Mouse (Mus musculus): ENCODE measurements around the gene Tcaim. TPM values are rescaled to one million over a fixed set of nuclear protein-coding genes. Genes with fewer than 3 reads are reported as not detected.

Gene Tcaim
- polyA plus RNA-seq, 1 experiment, result 16.8 TPM

DNA sequence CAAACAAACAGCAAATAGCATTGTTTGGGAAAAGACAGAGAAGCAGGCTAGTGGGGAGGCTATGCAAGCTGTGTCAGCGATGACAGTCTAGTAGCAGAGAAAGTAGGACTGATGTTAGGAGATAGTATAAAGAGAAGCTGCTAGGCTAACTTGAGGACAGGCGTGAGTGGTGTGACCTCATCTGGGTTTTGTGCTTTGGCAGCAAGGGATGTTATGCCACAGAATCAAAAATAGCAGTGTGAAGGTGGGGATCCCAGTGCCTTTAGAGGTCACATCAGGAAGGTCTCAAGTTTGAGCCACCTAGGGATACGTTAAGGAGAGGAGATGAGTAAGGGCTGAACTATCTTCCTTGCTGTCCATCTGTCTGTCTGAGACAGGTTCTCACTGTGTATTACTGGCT, 4.9 kb downstream of the Tcaim start:
- WGBS, result 95% methylated on average over 3 of the region's 3 CpGs
- no peak for DNase-seq
- H3K4me1 ChIP-seq (ENCODE audit: control insufficient read depth, insufficient read depth, low read length), result peaks cover 16% of the 10 kb centered on the region
- TF ChIP-seq POLR2A (IDR thresholded peaks at IDR 0.05; ENCODE audit: low read depth, low read length) (no peak), CTCF (conservative IDR thresholded peaks at IDR 0.05; ENCODE audit: insufficient read depth, insufficient read length, low read depth, low read length) (no peak)
- no peaks in the 10 kb centered on the region; the same call in none of the 2 replicates for H3K36me3 ChIP-seq (ENCODE audit: control insufficient read depth, insufficient read depth, low read length)
- H3K27ac ChIP-seq (ENCODE audit: insufficient read depth, low read depth, low read length), result no peak overlapping the region
- H3K27me3 ChIP-seq (replicated peaks; ENCODE audit: control insufficient read depth, insufficient read depth, low read length), result no peaks in the 10 kb centered on the region
- H3K4me3 ChIP-seq (ENCODE audit: insufficient read depth, low read depth, low read length), result no peak overlapping the region

GRCm38 (mm10) chr9:122812386-122812785, 7.0 kb downstream of the Tcaim start:
- Histone ChIP-seq H3K27ac (ENCODE audit: insufficient read depth, low read depth, low read length) (no peak overlapping the region), H3K27me3 (replicated peaks; ENCODE audit: control insufficient read depth, insufficient read depth, low read length) (no peaks in the 10 kb centered on the region), H3K4me3 (ENCODE audit: insufficient read depth, low read depth, low read length) (no peak overlapping the region), H3K4me1 (ENCODE audit: control insufficient read depth, insufficient read depth, low read length) (peaks cover 13% of the 10 kb centered on the region), H3K36me3 (ENCODE audit: control insufficient read depth, insufficient read depth, low read length) (peaks cover 4% of the 10 kb centered on the region)
- TF ChIP-seq POLR2A (IDR thresholded peaks at IDR 0.05; ENCODE audit: low read depth, low read length) (no peak), CTCF (conservative IDR thresholded peaks at IDR 0.05; ENCODE audit: insufficient read depth, insufficient read length, low read depth, low read length) (no peak)
- 84% methylated on average over 5 of the region's 5 CpGs for WGBS
- DNase-seq, result no peak

GRCm38 (mm10) chr9:122814775-122815174, 9.4 kb downstream of the Tcaim start:
- peaks cover 8% of the 10 kb centered on the region; the same call in 1 of the 2 replicates for H3K36me3 ChIP-seq (ENCODE audit: control insufficient read depth, insufficient read depth, low read length)
- peaks cover 9% of the 10 kb centered on the region for H3K4me1 ChIP-seq (ENCODE audit: control insufficient read depth, insufficient read depth, low read length)
- no peaks in the 10 kb centered on the region for H3K27me3 ChIP-seq (replicated peaks; ENCODE audit: control insufficient read depth, insufficient read depth, low read length)
- TF ChIP-seq POLR2A (IDR thresholded peaks at IDR 0.05; ENCODE audit: low read depth, low read length), result no peak
- peak; percentile 10; the same call in 1 of the 2 replicates for TF ChIP-seq CTCF (conservative IDR thresholded peaks at IDR 0.05; ENCODE audit: insufficient read depth, insufficient read length, low read depth, low read length)
- 67% methylated on average over 2 of the region's 2 CpGs for WGBS
- H3K4me3 ChIP-seq (ENCODE audit: insufficient read depth, low read depth, low read length), result no peak overlapping the region
- no peak for DNase-seq
- H3K27ac ChIP-seq (ENCODE audit: insufficient read depth, low read depth, low read length), result peak overlapping the region; percentile 72

GRCm38 (mm10) chr9:122815239-122815851, 10.0 kb downstream of the Tcaim start:
- peaks cover 9% of the 10 kb centered on the region for H3K4me1 ChIP-seq (ENCODE audit: control insufficient read depth, insufficient read depth, low read length)
- peak overlapping the region; percentile 76 for H3K27ac ChIP-seq (ENCODE audit: insufficient read depth, low read depth, low read length)

GRCm38 (mm10) chr9:122823374-122824017, 18.2 kb downstream of the Tcaim start:
- Histone ChIP-seq H3K4me1 (ENCODE audit: control insufficient read depth, insufficient read depth, low read length) (no peaks in the 10 kb centered on the region), H3K27me3 (replicated peaks; ENCODE audit: control insufficient read depth, insufficient read depth, low read length) (no peaks in the 10 kb centered on the region), H3K36me3 (ENCODE audit: control insufficient read depth, insufficient read depth, low read length) (peaks cover 12% of the 10 kb centered on the region), H3K4me3 (ENCODE audit: insufficient read depth, low read depth, low read length) (no peak overlapping the region), H3K27ac (ENCODE audit: insufficient read depth, low read depth, low read length) (no peak overlapping the region)
- 96% methylated on average over 5 of the region's 5 CpGs for WGBS
- no peak for TF ChIP-seq POLR2A (IDR thresholded peaks at IDR 0.05; ENCODE audit: low read depth, low read length)
- no peak for TF ChIP-seq CTCF (conservative IDR thresholded peaks at IDR 0.05; ENCODE audit: insufficient read depth, insufficient read length, low read depth, low read length)
- no peak for DNase-seq

More at GRCm38 (mm10) chr9:122815239-122815851, 10.0 kb downstream of the Tcaim start:
- Histone ChIP-seq H3K27me3 (replicated peaks; ENCODE audit: control insufficient read depth, insufficient read depth, low read length) (no peaks in the 10 kb centered on the region), H3K36me3 (ENCODE audit: control insufficient read depth, insufficient read depth, low read length) (peaks cover 8% of the 10 kb centered on the region; the same call in 1 of the 2 replicates), H3K4me3 (ENCODE audit: insufficient read depth, low read depth, low read length) (0 out of 2 replicates have a peak overlapping the region, but pooled peaks have one; percentile 3)
- DNase-seq, result peak; percentile 73
- no peak for TF ChIP-seq CTCF (conservative IDR thresholded peaks at IDR 0.05; ENCODE audit: insufficient read depth, insufficient read length, low read depth, low read length)
- 51% methylated on average over 4 of the region's 4 CpGs for WGBS

- TF ChIP-seq POLR2A (IDR thresholded peaks at IDR 0.05; ENCODE audit: low read depth, low read length) (no peak), CTCF (conservative IDR thresholded peaks at IDR 0.05; ENCODE audit: insufficient read depth, insufficient read length, low read depth, low read length) (no peak)
- Histone ChIP-seq H3K27me3 (replicated peaks; ENCODE audit: control insufficient read depth, insufficient read depth, low read length) (no peaks in the 10 kb centered on the region), H3K27ac (ENCODE audit: insufficient read depth, low read depth, low read length) (no peak overlapping the region), H3K4me3 (ENCODE audit: insufficient read depth, low read depth, low read length) (no peak overlapping the region), H3K36me3 (ENCODE audit: control insufficient read depth, insufficient read depth, low read length) (peaks cover 7% of the 10 kb centered on the region), H3K4me1 (ENCODE audit: control insufficient read depth, insufficient read depth, low read length) (no peaks in the 10 kb centered on the region)
- DNase-seq, result no peak
- WGBS, result 93% methylated on average over 4 of the region's 4 CpGs
These were observed 21.4 kb downstream of the Tcaim start for GRCm38 (mm10) chr9:122826743-122827142.

- WGBS, result 71% methylated on average over 4 of the region's 4 CpGs
- no peaks in the 10 kb centered on the region for H3K27me3 ChIP-seq (replicated peaks; ENCODE audit: control insufficient read depth, insufficient read depth, low read length)
- no peaks in the 10 kb centered on the region for H3K4me1 ChIP-seq (ENCODE audit: control insufficient read depth, insufficient read depth, low read length)
- H3K4me3 ChIP-seq (ENCODE audit: insufficient read depth, low read depth, low read length), result no peak overlapping the region
- no peak for DNase-seq
- peaks cover 4% of the 10 kb centered on the region for H3K36me3 ChIP-seq (ENCODE audit: control insufficient read depth, insufficient read depth, low read length)
- TF ChIP-seq POLR2A (IDR thresholded peaks at IDR 0.05; ENCODE audit: low read depth, low read length), result no peak
- no peak overlapping the region for H3K27ac ChIP-seq (ENCODE audit: insufficient read depth, low read depth, low read length)
These were observed 24.6 kb downstream of the Tcaim start for GRCm38 (mm10) chr9:122829826-122830380.

Measured in kidney, adult 2 months (tissue).